7 mouse cellular contexts compared by ENCODE assay signal in the genomic region with DNA sequence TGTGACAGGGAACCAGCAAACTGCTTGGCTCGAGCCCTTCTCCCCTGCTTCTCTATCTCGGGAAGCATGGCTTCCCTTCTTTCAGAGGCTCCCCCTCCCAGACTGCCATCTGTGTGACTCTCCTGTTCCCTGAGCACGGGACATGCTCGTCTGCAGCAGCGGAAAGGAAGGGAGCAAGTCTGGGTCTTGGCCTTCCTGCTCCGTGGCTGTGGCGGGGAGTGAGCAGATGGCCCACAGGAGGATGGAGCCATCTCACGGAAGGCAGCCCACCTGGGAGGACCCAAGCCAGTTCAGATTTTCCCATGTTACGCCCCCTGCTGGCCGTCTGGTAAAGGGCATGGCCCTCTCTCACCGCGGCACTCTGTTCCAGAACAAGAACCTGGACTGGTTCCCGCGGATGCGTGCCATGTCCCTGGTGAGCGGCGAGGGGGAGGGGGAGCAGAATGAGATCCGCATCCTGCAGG. TPM values are rescaled to one million over a fixed set of nuclear protein-coding genes. Genes with fewer than 3 reads are reported as not detected.
DNase-seq lines count a peak whose midpoint lies in the region; ATAC-seq lines count a peak whose summit lies in the region.

No protein-coding gene starts in this region.

- ATAC-seq in cerebellum, adult (ENCODE audit: insufficient number of reproducible peaks, low FRiP score, low TSS enrichment) = peak; percentile 62
- peak; percentile 53 for ATAC-seq in forebrain, embryonic 13.5 days
- ATAC-seq in midbrain, embryonic 12.5 days (ENCODE audit: low FRiP score, low read depth) = no peak; the same call in 1 of the 2 replicates

- WGBS in forebrain, embryonic 13.5 days = 5% methylated on average over 18 of the region's 18 CpGs
- WGBS in midbrain, embryonic 12.5 days = 3% methylated on average over 18 of the region's 18 CpGs

- no peaks in the 10 kb centered on the region for H3K9me3 ChIP-seq in forebrain, embryonic 13.5 days (replicated peaks)
- H3K9me3 ChIP-seq in midbrain, embryonic 12.5 days = no peaks in the 10 kb centered on the region

- H3K27ac ChIP-seq in forebrain, embryonic 13.5 days = no peak overlapping the region; the same call in 1 of the 2 replicates
- H3K27ac ChIP-seq in midbrain, embryonic 12.5 days (replicated peaks) = peak overlapping the region; percentile 54

- H3K36me3 ChIP-seq in forebrain, embryonic 13.5 days (ENCODE audit: poor library complexity, severe bottlenecking) = peaks cover 33% of the 10 kb centered on the region
- peaks cover 40% of the 10 kb centered on the region for H3K36me3 ChIP-seq in midbrain, embryonic 12.5 days

- no peak overlapping the region for H3K4me3 ChIP-seq in forebrain, embryonic 13.5 days
- no peak overlapping the region for H3K4me3 ChIP-seq in midbrain, embryonic 12.5 days

- peak; percentile 85 for DNase-seq in R1 (ENCODE audit: low read depth, low spot score)
- DNase-seq in heart, postnatal 36 days = peak; percentile 70 to 72
- peak; percentile 78 for DNase-seq in layer of hippocampus, postnatal 14 days (ENCODE audit: low spot score in 2 of 2)
- DNase-seq in right cerebral cortex, postnatal 4 days = peak; percentile 79

- H3K9ac ChIP-seq in forebrain, embryonic 13.5 days = no peak overlapping the region
- peak overlapping the region; percentile 12; the same call in 1 of the 2 replicates for H3K9ac ChIP-seq in midbrain, embryonic 12.5 days (replicated peaks)

- H3K4me2 ChIP-seq in forebrain, embryonic 13.5 days = peak overlapping the region; percentile 30
- H3K4me2 ChIP-seq in midbrain, embryonic 12.5 days (replicated peaks) = peak overlapping the region; percentile 30

- peaks cover 31% of the 10 kb centered on the region for H3K4me1 ChIP-seq in forebrain, embryonic 13.5 days
- H3K4me1 ChIP-seq in midbrain, embryonic 12.5 days = peaks cover 20% of the 10 kb centered on the region

- intact Hi-C loops in heart, postnatal 36 days (cut with DNase I) = no loop called here

- H3K27me3 ChIP-seq in forebrain, embryonic 13.5 days = no peaks in the 10 kb centered on the region
- H3K27me3 ChIP-seq in midbrain, embryonic 12.5 days = peaks cover 24% of the 10 kb centered on the region

RNA-seq across cellular contexts. Expression of a gene that starts 13.1 kb away (rescaled TPM):
- polyA plus RNA-seq in forebrain, embryonic 13.5 days (2015; fragmentation: Nextera tagmentation; extraction: Ambion mirVana) = 310 and 318 TPM in 2 replicates
- total RNA-seq in heart, postnatal 36 days (2021) = 100 to 1,000 TPM; 291 to 337 TPM
- total RNA-seq in layer of hippocampus, postnatal 14 days (2021) = 100 to 1,000 TPM; 165 to 168 TPM
- polyA plus RNA-seq in midbrain, embryonic 12.5 days (2016; fragmentation: Nextera tagmentation; extraction: Ambion mirVana) = 302 and 331 TPM in 2 replicates

RNA-seq across cellular contexts. Expression of a gene that starts 47.0 kb away (rescaled TPM):
- polyA plus RNA-seq in forebrain, embryonic 13.5 days (2015; fragmentation: Nextera tagmentation; extraction: Ambion mirVana) = 0.21 and 0.35 TPM in 2 replicates
- 1 to 10 TPM; 4.7 to 7.9 TPM for total RNA-seq in heart, postnatal 36 days (2021)
- total RNA-seq in layer of hippocampus, postnatal 14 days (2021) = under 1 TPM in 1 of 2 experiments, not detected in 1; 0.36 TPM
- polyA plus RNA-seq in midbrain, embryonic 12.5 days (2016; fragmentation: Nextera tagmentation; extraction: Ambion mirVana) = 0.16 and 0.51 TPM in 2 replicates

Comparison
In these comparisons a context has a peak if more than half of its experiments do, and no peak if none do; other contexts are left out.
1. RNA of a gene that starts 47.0 kb away (total RNA-seq): 4.7 to 7.9 TPM in heart, postnatal 36 days; 0.36 TPM in layer of hippocampus, postnatal 14 days; every median in the first group is over 4 times any median in the second.
2. Peak in every context shown above with its lines, with median percentiles within 50 percentile points of each other: DNase-seq.